Mouse (Mus musculus): ENCODE results near the gene Slc50a1. TPM values are rescaled to one million over a fixed set of nuclear protein-coding genes. Genes with fewer than 3 reads are reported as not detected.

Slc50a1 gene
- polyA plus RNA-seq, 1 experiment = 48.7 TPM

DNA sequence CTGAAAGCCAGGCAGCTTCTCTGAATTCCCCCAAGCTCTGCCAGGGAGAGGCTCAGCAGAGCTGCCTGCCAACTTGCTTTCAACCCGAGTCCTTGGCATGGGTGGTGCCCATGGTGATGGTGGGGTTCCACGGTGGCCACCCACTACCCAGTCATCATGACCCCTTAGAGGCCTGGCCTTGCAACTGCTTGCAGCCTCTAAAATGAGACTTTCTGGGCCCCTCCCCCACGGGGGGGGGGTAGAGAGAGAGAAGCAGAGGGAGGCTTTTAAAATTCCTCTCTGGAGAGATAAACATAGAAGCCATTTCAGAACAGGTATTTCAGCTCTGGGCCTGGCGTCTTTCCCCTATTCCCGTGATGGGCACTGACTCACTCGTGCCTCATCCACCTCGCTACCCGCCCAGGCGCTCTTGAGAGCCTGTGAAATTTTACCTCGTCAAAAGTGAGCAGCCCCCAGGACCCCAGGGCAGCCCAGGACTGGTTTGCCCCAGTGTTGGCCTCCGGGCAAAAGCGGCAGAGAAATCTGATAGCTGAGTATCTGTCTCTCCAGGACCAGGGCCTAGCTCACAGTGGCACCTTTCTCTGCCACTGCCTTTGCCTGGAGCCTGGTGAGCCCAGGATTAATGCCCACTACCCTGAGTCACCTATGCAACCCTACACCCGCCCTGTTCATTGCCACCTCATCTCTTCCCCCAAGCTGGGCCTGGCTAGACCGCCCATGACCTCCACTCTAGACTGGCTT lies 7.1 kb upstream of the Slc50a1 start:
- no peaks in the 10 kb centered on the region for H3K79me2 ChIP-seq (ENCODE audit: control insufficient read depth, insufficient read depth)
- peak overlapping the region; percentile 59 for H3K4me3 ChIP-seq
- no peaks in the 10 kb centered on the region for H3K27me3 ChIP-seq (ENCODE audit: control insufficient read depth, insufficient read depth, insufficient read length)
- peak overlapping the region; percentile 13 for H3ac ChIP-seq (ENCODE audit: control insufficient read depth, insufficient read length)
- peaks cover 6% of the 10 kb centered on the region for H3K36me3 ChIP-seq (ENCODE audit: control insufficient read depth, insufficient read depth)
- H3K4me2 ChIP-seq (ENCODE audit: low read depth) = peak overlapping the region; percentile 93
- no peak for TF ChIP-seq MYOD1 (IDR thresholded peaks at IDR 0.05; ENCODE audit: control insufficient read depth in 1 of 3, insufficient read length in 2 of 3, low read depth in 2 of 3)
- no peak for TF ChIP-seq E2F4 (IDR thresholded peaks at IDR 0.05; ENCODE audit: insufficient read depth)
- TF ChIP-seq TCF12 (IDR thresholded peaks at IDR 0.05; ENCODE audit: insufficient read depth, poor library complexity, severe bottlenecking) = no peak
- no peak for TF ChIP-seq TCF3 (IDR thresholded peaks at IDR 0.05; ENCODE audit: insufficient read length, low read depth)
- no peak for TF ChIP-seq MYOG (IDR thresholded peaks at IDR 0.05; ENCODE audit: control insufficient read depth in 1 of 3, insufficient read depth in 1 of 3, insufficient read length in 2 of 3, low read depth in 2 of 3)
- TF ChIP-seq POLR2A (IDR thresholded peaks at IDR 0.05; ENCODE audit: insufficient read length, low read depth) = no peak
- no peak for TF ChIP-seq SRF (IDR thresholded peaks at IDR 0.05; ENCODE audit: control insufficient read depth, insufficient read length, low read depth)
- no peak for TF ChIP-seq USF1 (IDR thresholded peaks at IDR 0.05; ENCODE audit: low read depth)
- TF ChIP-seq POLR2AphosphoS2 (IDR thresholded peaks at IDR 0.05; ENCODE audit: insufficient read length, low read depth) = no peak
- no peak for TF ChIP-seq REST (IDR thresholded peaks at IDR 0.05; ENCODE audit: insufficient read depth, insufficient read length)
- no peak for TF ChIP-seq MAX (IDR thresholded peaks at IDR 0.05; ENCODE audit: low read depth)
- TF ChIP-seq CEBPB (IDR thresholded peaks at IDR 0.05; ENCODE audit: insufficient read depth, poor library complexity, severe bottlenecking) = no peak

DNA sequence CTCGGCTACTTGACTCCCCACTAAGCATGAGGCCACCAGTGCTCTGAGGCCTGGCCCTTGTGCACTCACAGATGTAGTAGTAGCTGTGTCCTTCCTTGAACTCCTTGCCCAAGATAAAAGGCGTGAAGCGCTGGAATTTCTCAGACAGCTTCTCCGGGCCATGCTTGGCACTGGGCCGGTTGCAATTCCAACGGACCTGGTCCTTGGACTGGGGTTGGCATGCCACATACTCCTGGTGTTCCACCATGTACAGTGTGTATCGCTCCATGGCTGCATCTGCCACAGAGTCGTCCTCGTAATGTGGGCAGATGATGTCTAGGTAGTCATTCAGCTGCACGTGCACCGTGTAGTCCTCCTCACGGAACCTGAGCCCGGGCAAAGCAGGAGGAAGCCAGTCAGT lies 5.7 kb upstream of the Slc50a1 start:
- Histone ChIP-seq H3K4me3 (no peak overlapping the region), H3ac (ENCODE audit: control insufficient read depth, insufficient read length) (no peak overlapping the region), H3K79me2 (ENCODE audit: control insufficient read depth, insufficient read depth) (no peaks in the 10 kb centered on the region), H3K36me3 (ENCODE audit: control insufficient read depth, insufficient read depth) (peaks cover 6% of the 10 kb centered on the region), H3K4me2 (ENCODE audit: low read depth) (no peak overlapping the region), H3K27me3 (ENCODE audit: control insufficient read depth, insufficient read depth, insufficient read length) (no peaks in the 10 kb centered on the region)
- TF ChIP-seq MYOD1 (IDR thresholded peaks at IDR 0.05; ENCODE audit: control insufficient read depth in 1 of 3, insufficient read length in 2 of 3, low read depth in 2 of 3) = no peak
- no peak for TF ChIP-seq TCF12 (IDR thresholded peaks at IDR 0.05; ENCODE audit: insufficient read depth, poor library complexity, severe bottlenecking)
- TF ChIP-seq MYOG (IDR thresholded peaks at IDR 0.05; ENCODE audit: control insufficient read depth in 1 of 3, insufficient read depth in 1 of 3, insufficient read length in 2 of 3, low read depth in 2 of 3) = no peak
- no peak for TF ChIP-seq SRF (IDR thresholded peaks at IDR 0.05; ENCODE audit: control insufficient read depth, insufficient read length, low read depth)
- TF ChIP-seq MAX (IDR thresholded peaks at IDR 0.05; ENCODE audit: low read depth) = no peak
- no peak for TF ChIP-seq USF1 (IDR thresholded peaks at IDR 0.05; ENCODE audit: low read depth)
- TF ChIP-seq E2F4 (IDR thresholded peaks at IDR 0.05; ENCODE audit: insufficient read depth) = no peak
- TF ChIP-seq POLR2A (IDR thresholded peaks at IDR 0.05; ENCODE audit: insufficient read length, low read depth) = no peak
- TF ChIP-seq TCF3 (IDR thresholded peaks at IDR 0.05; ENCODE audit: insufficient read length, low read depth) = no peak
- no peak for TF ChIP-seq REST (IDR thresholded peaks at IDR 0.05; ENCODE audit: insufficient read depth, insufficient read length)

DNA sequence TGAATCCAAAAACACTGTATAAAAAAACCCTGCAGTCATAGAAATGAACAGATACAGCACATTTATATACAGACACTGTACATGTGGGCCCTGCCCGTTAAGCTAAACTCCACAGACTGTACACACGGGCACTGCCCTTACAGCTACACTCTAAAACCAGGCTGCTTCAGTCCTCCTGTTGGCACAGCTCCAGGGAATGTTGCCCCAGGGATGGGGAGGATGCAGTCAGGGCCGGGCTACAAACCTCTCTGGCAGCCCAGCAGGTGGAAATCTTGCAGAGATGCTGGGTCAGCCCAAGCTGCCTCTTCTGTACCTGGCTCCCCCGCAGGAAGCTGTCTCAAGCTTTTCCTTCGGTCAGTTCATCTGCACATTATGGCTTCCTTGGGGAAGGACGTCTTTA lies 1.4 kb upstream of the Slc50a1 start:
- no peak overlapping the region for H3ac ChIP-seq (ENCODE audit: control insufficient read depth, insufficient read length)
- H3K36me3 ChIP-seq (ENCODE audit: control insufficient read depth, insufficient read depth) = peaks cover 6% of the 10 kb centered on the region
- no peaks in the 10 kb centered on the region for H3K27me3 ChIP-seq (ENCODE audit: control insufficient read depth, insufficient read depth, insufficient read length)
- no peak overlapping the region for H3K4me2 ChIP-seq (ENCODE audit: low read depth)
- no peak for TF ChIP-seq E2F4 (IDR thresholded peaks at IDR 0.05; ENCODE audit: insufficient read depth)
- TF ChIP-seq MAX (IDR thresholded peaks at IDR 0.05; ENCODE audit: low read depth) = no peak
- TF ChIP-seq TCF12 (IDR thresholded peaks at IDR 0.05; ENCODE audit: insufficient read depth, poor library complexity, severe bottlenecking) = no peak
- no peak for TF ChIP-seq CEBPB (IDR thresholded peaks at IDR 0.05; ENCODE audit: insufficient read depth, poor library complexity, severe bottlenecking)
- no peak for TF ChIP-seq POLR2A (IDR thresholded peaks at IDR 0.05; ENCODE audit: insufficient read length, low read depth)
- no peak for TF ChIP-seq USF1 (IDR thresholded peaks at IDR 0.05; ENCODE audit: low read depth)
- TF ChIP-seq REST (IDR thresholded peaks at IDR 0.05; ENCODE audit: insufficient read depth, insufficient read length) = no peak
- TF ChIP-seq MYOG (IDR thresholded peaks at IDR 0.05; ENCODE audit: control insufficient read depth in 1 of 3, insufficient read depth in 1 of 3, insufficient read length in 2 of 3, low read depth in 2 of 3) = no peak
- TF ChIP-seq POLR2AphosphoS2 (IDR thresholded peaks at IDR 0.05; ENCODE audit: insufficient read length, low read depth) = no peak
- no peak for TF ChIP-seq SRF (IDR thresholded peaks at IDR 0.05; ENCODE audit: control insufficient read depth, insufficient read length, low read depth)
- no peak for TF ChIP-seq TCF3 (IDR thresholded peaks at IDR 0.05; ENCODE audit: insufficient read length, low read depth)
- TF ChIP-seq MYOD1 (IDR thresholded peaks at IDR 0.05; ENCODE audit: control insufficient read depth in 1 of 3, insufficient read length in 2 of 3, low read depth in 2 of 3) = no peak
- peaks cover 19% of the 10 kb centered on the region for H3K79me2 ChIP-seq (ENCODE audit: control insufficient read depth, insufficient read depth)
- no peak overlapping the region for H3K4me3 ChIP-seq

DNA sequence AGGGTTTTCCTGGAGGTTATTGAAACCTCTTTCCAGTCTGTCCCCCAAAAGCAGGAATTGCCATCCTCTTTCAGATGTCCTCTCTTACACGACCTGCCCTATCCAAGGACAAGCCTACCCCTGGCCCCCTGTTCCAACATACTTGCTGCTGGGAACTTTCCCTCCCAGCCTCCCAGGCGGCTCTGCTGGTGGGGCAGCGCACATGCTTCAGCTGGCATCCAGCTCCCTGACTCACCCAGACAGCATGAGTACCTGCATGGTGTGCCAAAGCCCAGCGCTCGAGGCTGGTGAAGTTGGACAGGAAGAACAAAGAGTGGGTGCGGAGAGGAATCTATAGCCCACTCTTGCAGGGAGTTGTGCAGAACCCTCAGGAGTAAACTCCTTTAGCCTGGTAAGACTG lies 521 bp upstream of the Slc50a1 start:
- Histone ChIP-seq H3K4me2 (ENCODE audit: low read depth) (peak overlapping the region; percentile 96), H3ac (ENCODE audit: control insufficient read depth, insufficient read length) (peak overlapping the region; percentile 15), H3K27me3 (ENCODE audit: control insufficient read depth, insufficient read depth, insufficient read length) (no peaks in the 10 kb centered on the region), H3K36me3 (ENCODE audit: control insufficient read depth, insufficient read depth) (peaks cover 6% of the 10 kb centered on the region), H3K79me2 (ENCODE audit: control insufficient read depth, insufficient read depth) (peaks cover 19% of the 10 kb centered on the region), H3K4me3 (peak overlapping the region; percentile 55)
- TF ChIP-seq TCF12 (IDR thresholded peaks at IDR 0.05; ENCODE audit: insufficient read depth, poor library complexity, severe bottlenecking) (no peak), MYOD1 (IDR thresholded peaks at IDR 0.05; ENCODE audit: control insufficient read depth in 1 of 3, insufficient read length in 2 of 3, low read depth in 2 of 3) (peak in 2 of 3 experiments; percentile 2 to 35), POLR2AphosphoS2 (IDR thresholded peaks at IDR 0.05; ENCODE audit: insufficient read length, low read depth) (no peak), MYOG (IDR thresholded peaks at IDR 0.05; ENCODE audit: control insufficient read depth in 1 of 3, insufficient read depth in 1 of 3, insufficient read length in 2 of 3, low read depth in 2 of 3) (peak in 1 of 3 experiments; percentile 32), POLR2A (IDR thresholded peaks at IDR 0.05; ENCODE audit: insufficient read length, low read depth) (no peak)

Data from myocyte (in vitro differentiated cells).